In genomic region chr17:47277890-47278289, GRCm38 (mm10) we compare ENCODE assay signal across 20 mouse cellular contexts.
"Had no signal": no experiment of that assay in that cellular context is flagged by ENCODE, and none has a peak within 500 bp of the region (broad histone marks: within the 10 kb centered on the region; RNA-seq: fewer than 3 reads in every experiment).

No protein-coding gene starts in this region.

- H3K4me3 ChIP-seq: layer of hippocampus, adult 2 months; limb, embryonic 10.5 days; limb, embryonic 13.5 days; liver, embryonic 15.5 days; midbrain, embryonic 13.5 days had no signal

- H3K27ac ChIP-seq: layer of hippocampus, adult 2 months; limb, embryonic 10.5 days; limb, embryonic 13.5 days; liver, embryonic 15.5 days; midbrain, embryonic 13.5 days; stomach, postnatal 0 days had no signal

- H3K4me2 ChIP-seq: limb, embryonic 13.5 days; liver, embryonic 15.5 days; midbrain, embryonic 13.5 days had no signal

- ATAC-seq: inflammation-experienced regulatory T-cells, adult 6 months; intestine, embryonic 16.5 days; midbrain, embryonic 13.5 days had no signal

- H3K27me3 ChIP-seq: limb, embryonic 13.5 days; liver, embryonic 15.5 days; midbrain, embryonic 13.5 days had no signal

- DNase-seq: kidney, adult 18-20 months; kidney, adult 9 months; kidney, postnatal 14 days; layer of hippocampus, adult 9-11 months; liver; lung, adult 2 months; lung, postnatal 14 days; right cerebral cortex, adult 18-20 months; right cerebral cortex, postnatal 14 days; right cerebral cortex, postnatal 4 days; thymus, adult 18-20 months; thymus, postnatal 36 days had no signal

- H3K36me3 ChIP-seq: liver, embryonic 15.5 days had no signal

- H3K9me3 ChIP-seq: limb, embryonic 10.5 days; limb, embryonic 13.5 days; liver, embryonic 15.5 days; midbrain, embryonic 13.5 days had no signal

- H3K9ac ChIP-seq: limb, embryonic 13.5 days; liver, embryonic 15.5 days; midbrain, embryonic 13.5 days had no signal
